Mouse (Mus musculus) CH12.LX (cell line): Measurements from ENCODE around the gene Plekhj1. TPM values are rescaled to one million over a fixed set of nuclear protein-coding genes. Genes with fewer than 3 reads are reported as not detected.

Experiments
- DNase-seq: peaks from one replicate; pipeline ENCODE4 v3.0.0-alpha.2; 2013; ENCODE audit errors: extremely low read depth
- H3K27ac ChIP-seq: 2 replicates; pipeline ENCODE4 v1.5.1; 2012; ENCODE audit warnings: low read depth, mild to moderate bottlenecking, control low read depth, moderate library complexity; ENCODE audit not compliant: insufficient read depth
- H3K27me3 ChIP-seq: replicated peaks from 2 replicates; pipeline ENCODE3; 2012; ENCODE audit warnings: inconsistent platforms
- H3K36me3 ChIP-seq, 2 experiments: replicated peaks in 1 of 2; 2 replicates each; pipeline versions ENCODE3 to v1.6.1; 2012; ENCODE audit warnings: inconsistent platforms in 1 of 2, low read length in 1 of 2, mild to moderate bottlenecking in 1 of 2, mixed read lengths in 1 of 2, moderate library complexity in 1 of 2; ENCODE audit not compliant: control insufficient read depth in 1 of 2, insufficient read depth in 1 of 2
- H3K4me1 ChIP-seq, 2 experiments: 2 replicates each; pipeline ENCODE4 v1.6.1; 2012; ENCODE audit warnings: inconsistent platforms in 1 of 2, moderate library complexity in 1 of 2; ENCODE audit not compliant: insufficient read depth in 2 of 2, control insufficient read depth in 1 of 2
- H3K4me2 ChIP-seq: 2 replicates; pipeline ENCODE4 v1.6.1; 2012; ENCODE audit warnings: low read depth, mild to moderate bottlenecking, control low read depth; ENCODE audit not compliant: poor library complexity, insufficient read depth, severe bottlenecking
- H3K4me3 ChIP-seq, 3 experiments: fragments of 150-350 bp in 1 of 3; sonication (generic) in 1 of 3; replicated peaks in 1 of 3; 2 replicates each; pipeline versions ENCODE3 to v1.5.1; 2011 to 2012; ENCODE audit warnings: low read depth in 2 of 3, low read length in 2 of 3, mild to moderate bottlenecking in 2 of 3, moderate library complexity in 2 of 3, control low read depth in 1 of 3, improper control_type of control experiment in 1 of 3, inconsistent platforms in 1 of 3, mixed read lengths in 1 of 3; ENCODE audit not compliant: poor library complexity in 1 of 3
- H3K79me2 ChIP-seq: replicated peaks from 2 replicates; pipeline ENCODE4 v1.6.1; 2012; ENCODE audit warnings: mild to moderate bottlenecking, moderate library complexity; ENCODE audit not compliant: control insufficient read depth, poor library complexity, insufficient read depth, severe bottlenecking; ENCODE audit errors: extremely low read depth
- H3K9ac ChIP-seq: 2 replicates; pipeline ENCODE4 v1.6.1; 2012; ENCODE audit warnings: low read depth, mild to moderate bottlenecking, control low read depth, moderate library complexity; ENCODE audit not compliant: insufficient read depth
- H3K9me3 ChIP-seq: replicated peaks from 2 replicates; pipeline ENCODE3; 2012; ENCODE audit warnings: low read length, inconsistent platforms, mixed read lengths
- BHLHE40 ChIP-seq: IDR thresholded peaks from 2 replicates; pipeline ENCODE4 v1.6.1; 2011; ENCODE audit warnings: mild to moderate bottlenecking, low read depth, low read length, improper control_type of control experiment
- CHD2 ChIP-seq: IDR thresholded peaks from 2 replicates; pipeline ENCODE4 v1.6.1; 2011; ENCODE audit warnings: low read length, improper control_type of control experiment
- E2F4 ChIP-seq: IDR thresholded peaks from 2 replicates; pipeline ENCODE4 v1.6.1; 2011; ENCODE audit warnings: low read depth, low read length, improper control_type of control experiment; ENCODE audit not compliant: insufficient replicate concordance
- ELF1 ChIP-seq: IDR thresholded peaks from 2 replicates; pipeline ENCODE4 v1.6.1; 2014; ENCODE audit warnings: low read depth, mild to moderate bottlenecking, inconsistent platforms, low read length, improper control_type of control experiment
- HCFC1 ChIP-seq: IDR thresholded peaks from 2 replicates; pipeline ENCODE4 v1.6.1; 2012; ENCODE audit warnings: low read depth, mild to moderate bottlenecking, inconsistent platforms, low read length, improper control_type of control experiment
- IRF4 ChIP-seq: IDR thresholded peaks from 2 replicates; pipeline ENCODE4 v1.6.1; 2014; ENCODE audit warnings: low read depth, mild to moderate bottlenecking, inconsistent platforms, low read length, improper control_type of control experiment
- JUND ChIP-seq: conservative IDR thresholded peaks from 2 replicates; pipeline ENCODE4 v1.6.1; 2011; ENCODE audit warnings: low read depth, low read length, improper control_type of control experiment
- MXI1 ChIP-seq: IDR thresholded peaks from 2 replicates; pipeline ENCODE4 v1.6.1; 2011; ENCODE audit warnings: mild to moderate bottlenecking, low read depth, low read length, improper control_type of control experiment
- MYC ChIP-seq: IDR thresholded peaks from 2 replicates; pipeline ENCODE4 v1.6.1; 2011; ENCODE audit warnings: low read depth, mild to moderate bottlenecking, improper control_type of control experiment, low read length
- NELFE ChIP-seq: IDR thresholded peaks from 2 replicates; pipeline ENCODE4 v1.6.1; 2011; ENCODE audit warnings: low read depth, low read length, improper control_type of control experiment
- NRF1 ChIP-seq: IDR thresholded peaks from 2 replicates; pipeline ENCODE4 v1.6.1; 2014; ENCODE audit warnings: low read depth, mild to moderate bottlenecking, inconsistent platforms, low read length, improper control_type of control experiment, moderate library complexity
- PAX5 ChIP-seq: IDR thresholded peaks from 2 replicates; pipeline ENCODE4 v1.6.1; 2012; ENCODE audit warnings: low read length, inconsistent platforms, mixed read lengths
- POLR2A ChIP-seq: IDR thresholded peaks from 2 replicates; pipeline ENCODE4 v1.6.1; 2011; ENCODE audit warnings: low read depth, mild to moderate bottlenecking, improper control_type of control experiment, low read length
- POLR2AphosphoS2 ChIP-seq: IDR thresholded peaks from 2 replicates; pipeline ENCODE4 v1.6.1; 2011; ENCODE audit warnings: low read depth, low read length, improper control_type of control experiment
- SIN3A ChIP-seq: IDR thresholded peaks from 2 replicates; pipeline ENCODE4 v1.6.1; 2012; ENCODE audit warnings: low read length, improper control_type of control experiment, inconsistent platforms
- SMC3 ChIP-seq: IDR thresholded peaks from 2 replicates; pipeline ENCODE4 v1.6.1; 2011; ENCODE audit warnings: low read depth, low read length, improper control_type of control experiment
- TBP ChIP-seq: conservative IDR thresholded peaks from 2 replicates; pipeline ENCODE4 v1.6.1; 2011; ENCODE audit warnings: low read depth, low read length, improper control_type of control experiment
- TCF12 ChIP-seq: IDR thresholded peaks from 2 replicates; pipeline ENCODE4 v1.6.1; 2014; ENCODE audit warnings: low read depth, mild to moderate bottlenecking, inconsistent platforms, low read length, improper control_type of control experiment
- ZC3H11A ChIP-seq: IDR thresholded peaks from 2 replicates; pipeline ENCODE4 v1.6.1; 2012; ENCODE audit warnings: low read depth, mild to moderate bottlenecking, inconsistent platforms, low read length, improper control_type of control experiment
- ZMIZ1 ChIP-seq: IDR thresholded peaks from 2 replicates; pipeline ENCODE4 v1.6.1; 2012; ENCODE audit warnings: low read depth, mild to moderate bottlenecking, inconsistent platforms, low read length, improper control_type of control experiment
- dilution Hi-C: fragments of 300-500 bp; cut with MboI; formaldehyde crosslinking; loops from 2 replicates; pipeline ENCODE4 v1.14.3; 2020; ENCODE audit warnings: low sequenced_read_pairs; ENCODE audit not compliant: extremely low pct_unique_long_range_greater_than_20kb, extremely low pct_ligation_motif_present
- in situ Hi-C: fragments of 300-500 bp; cut with MboI; formaldehyde crosslinking; loops from 3 replicates; pipeline ENCODE4 v1.14.3; 2019; ENCODE audit warnings: low sequenced_read_pairs, low pct_ligation_motif_present, low pct_unique_long_range_greater_than_20kb, mixed read lengths
- polyA plus RNA-seq: library from polyadenylated mRNA; unstranded; fragments of >175 nt; gene quantifications from 2 replicates; pipeline ENCODE4 v1.2.1, GENCODE M21; 2012; ENCODE audit warnings: low read depth; ENCODE audit not compliant: insufficient read length
- total RNA-seq, 2 experiments: library from RNA; depleted of rRNA; stranded (reverse); fragments of 300-350 nt in 1 of 2; fragments of >200 nt in 1 of 2; gene quantifications; 2 replicates each; pipeline ENCODE4 v1.2.3; 2012 to 2014

Plekhj1 gene
- total and polyA plus RNA-seq, 3 experiments = 63.4 to 123 (median 63.8) TPM

DNA sequence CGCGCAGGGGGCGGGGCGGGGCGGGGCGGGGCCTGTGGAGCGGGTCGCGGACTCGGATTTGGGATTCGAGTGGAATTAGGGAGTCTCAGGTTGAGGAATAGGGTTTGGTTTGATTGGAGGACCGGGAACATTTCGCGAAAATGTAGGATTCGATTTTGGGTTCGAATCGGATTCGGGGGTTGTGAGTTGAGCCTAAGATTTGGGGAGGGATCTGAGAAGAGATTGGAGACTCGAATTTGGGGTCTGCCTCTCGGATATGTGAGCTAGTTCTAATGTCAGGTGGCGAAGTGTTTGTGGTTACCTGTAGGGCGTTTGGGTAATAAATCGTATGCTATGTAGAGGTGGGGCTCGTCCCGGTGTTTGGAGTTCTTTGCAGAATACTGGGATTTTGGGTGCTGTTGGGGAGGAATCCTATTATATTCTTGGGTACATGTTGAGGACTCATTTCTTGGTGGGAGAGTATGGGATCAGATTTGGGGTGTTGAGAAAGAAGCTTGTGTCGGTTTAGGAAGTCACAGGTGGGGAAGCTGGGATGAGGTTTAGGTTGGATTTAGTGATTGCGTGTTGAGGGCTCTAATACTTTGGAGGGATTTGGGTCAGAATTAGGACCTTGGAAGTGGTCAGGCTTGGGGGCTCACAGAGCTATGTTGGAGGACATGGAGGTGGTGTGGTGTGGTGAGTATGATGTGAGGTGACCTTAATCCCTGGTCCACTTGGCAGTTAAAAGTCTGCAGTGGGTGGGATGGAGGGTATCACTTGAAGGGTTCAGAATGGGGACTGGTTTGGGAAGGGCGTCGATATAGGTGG, 28.8 kb upstream of the Plekhj1 start:
- peak overlapping the region; percentile 99 for H3K4me2 ChIP-seq
- peak overlapping the region; percentile 63 to 93 (median 77) for H3K4me3 ChIP-seq
- peaks cover 20 to 54% of the 10 kb centered on the region in 2 experiments for H3K4me1 ChIP-seq
- TF ChIP-seq ZC3H11A (no peak), SIN3A (peak; percentile 65)
- peak overlapping the region; percentile 99 for H3K9ac ChIP-seq
- H3K79me2 ChIP-seq = peaks cover 21% of the 10 kb centered on the region
- H3K27ac ChIP-seq = no peak overlapping the region
- no peak for DNase-seq
- no peaks in the 10 kb centered on the region for H3K27me3 ChIP-seq
- dilution Hi-C loops (no loop called here), in situ Hi-C loops (no loop called here)
- H3K9me3 ChIP-seq = no peaks in the 10 kb centered on the region
- peaks cover 26 to 35% of the 10 kb centered on the region in 2 experiments for H3K36me3 ChIP-seq

DNA sequence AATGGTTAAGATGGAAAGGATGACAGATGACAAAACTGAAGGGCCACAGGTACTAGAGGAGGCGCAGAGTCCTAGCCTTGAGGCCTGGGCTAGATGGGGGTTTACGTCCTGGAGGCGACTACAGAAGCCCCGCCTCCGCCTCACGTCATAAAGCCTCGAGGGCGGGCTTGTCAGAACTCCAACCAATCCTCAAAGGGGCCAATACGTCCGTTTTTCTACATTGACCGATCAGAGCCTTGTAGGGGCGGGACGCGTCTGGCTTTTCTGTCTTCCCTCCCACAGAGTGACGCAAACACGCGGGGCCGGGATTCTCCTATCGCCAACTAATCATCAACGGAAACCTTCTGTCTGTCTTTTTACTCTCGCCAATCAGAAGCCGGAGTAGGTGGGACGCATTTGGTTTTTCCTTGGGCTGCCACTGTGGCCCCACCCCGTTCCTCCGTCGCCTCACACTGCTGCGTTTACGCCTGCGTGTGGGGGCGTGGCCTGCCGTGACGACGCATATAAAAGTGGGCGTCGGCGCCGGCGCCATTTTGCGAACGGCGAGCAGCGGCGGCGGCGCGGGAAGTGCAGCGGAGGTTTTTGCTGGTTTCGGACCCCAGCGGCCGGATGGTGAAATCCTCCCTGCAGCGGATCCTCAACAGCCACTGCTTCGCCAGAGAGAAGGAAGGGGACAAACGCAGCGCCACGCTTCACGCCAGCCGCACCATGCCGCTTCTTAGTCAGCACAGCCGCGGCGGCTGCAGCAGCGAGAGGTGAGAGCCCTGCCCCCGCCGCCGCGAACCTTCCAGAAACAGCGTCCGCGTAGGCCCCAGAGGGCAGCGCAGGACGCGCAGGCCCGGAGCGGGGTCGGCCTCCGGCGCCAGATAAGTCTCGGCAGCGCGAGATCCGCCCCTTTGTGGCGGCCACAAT, 28.0 kb upstream of the Plekhj1 start, which contains the start of gene Oaz1:
TSS of gene Oaz1 (plus strand) at position 506 of the 912 bp plus-strand sequence.
- Histone ChIP-seq H3K27ac (peak within 1 kb of the TSS; percentile 77), H3K9me3 (no peaks in the 10 kb centered on the region), H3K4me3 (peak within 1 kb of the TSS; percentile 63 to 93 (median 77)), H3K36me3 (peaks cover 26 to 35% of the 10 kb centered on the region in 2 experiments), H3K79me2 (peaks cover 21% of the 10 kb centered on the region), H3K4me2 (peak within 1 kb of the TSS; percentile 99), H3K4me1 (peaks cover 20 to 55% of the 10 kb centered on the region in 2 experiments), H3K27me3 (no peaks in the 10 kb centered on the region), H3K9ac (peak within 1 kb of the TSS; percentile 99)
- dilution Hi-C loops = no loop called here
- in situ Hi-C loops = no loop called here
- TF ChIP-seq IRF4 (0 out of 2 replicates have a peak, but pooled peaks have one; percentile 9), SIN3A (peak; percentile 0; the same call in 1 of the 2 replicates), TBP (peak; percentile 87; the same call in 1 of the 2 replicates), ELF1 (peak; percentile 71), NELFE (peak; percentile 66), PAX5 (no peak), ZMIZ1 (peak; percentile 64; the same call in 1 of the 2 replicates), POLR2AphosphoS2 (peak; percentile 95), POLR2A (peak; percentile 81), TCF12 (peak; percentile 91), BHLHE40 (no peak), E2F4 (peak; percentile 58; the same call in 1 of the 2 replicates), NRF1 (peak; percentile 81), MYC (0 out of 2 replicates have a peak, but pooled peaks have one; percentile 52), HCFC1 (peak; percentile 50), MXI1 (no peak), CHD2 (peak; percentile 80), JUND (no peak), SMC3 (no peak)
- peak; percentile 100 for DNase-seq
